Mouse (Mus musculus) mesoderm, embryonic 11.5 days (tissue): ENCODE results near the gene Cacnb4.
A peak's percentile ranks its signal among the peaks of the same experiment; 100 is the strongest.

ENCODE experiments used
- DNase-seq: peaks from one replicate; pipeline ENCODE4 v3.0.0-alpha.2; 2012; ENCODE audit warnings: low read depth, low spot score

The Cacnb4 gene

GRCm38 (mm10) chr2:52422871-52423610 lies 253.6 kb downstream of the Cacnb4 start:
- no peak for DNase-seq

GRCm38 (mm10) chr2:52421197-52421596 lies 255.4 kb downstream of the Cacnb4 start:
- DNase-seq: no peak

- DNase-seq: no peak
Measured at GRCm38 (mm10) chr2:52420001-52420710, 256.5 kb downstream of the Cacnb4 start.

GRCm38 (mm10) chr2:52419295-52419694 lies 257.3 kb downstream of the Cacnb4 start:
- no peak for DNase-seq

- no peak for DNase-seq
Measured at GRCm38 (mm10) chr2:52412524-52413037, 264.1 kb downstream of the Cacnb4 start.

- DNase-seq: no peak
Measured at GRCm38 (mm10) chr2:52406480-52406879, 270.2 kb downstream of the Cacnb4 start.

GRCm38 (mm10) chr2:52405238-52405637 lies 271.4 kb downstream of the Cacnb4 start:
- DNase-seq: no peak

GRCm38 (mm10) chr2:52394529-52394928 lies 282.1 kb downstream of the Cacnb4 start:
- DNase-seq: no peak

GRCm38 (mm10) chr2:52390415-52390975 lies 286.1 kb downstream of the Cacnb4 start:
- peak; percentile 16 for DNase-seq

GRCm38 (mm10) chr2:52389975-52390374 lies 286.7 kb downstream of the Cacnb4 start:
- DNase-seq: no peak

- DNase-seq: no peak
Measured at GRCm38 (mm10) chr2:52386451-52386850, 290.2 kb downstream of the Cacnb4 start.

GRCm38 (mm10) chr2:52386037-52386436 lies 290.6 kb downstream of the Cacnb4 start:
- no peak for DNase-seq

- no peak for DNase-seq
Measured at GRCm38 (mm10) chr2:52378848-52379261, 297.8 kb downstream of the Cacnb4 start.

GRCm38 (mm10) chr2:52378448-52378804 lies 298.2 kb downstream of the Cacnb4 start, which contains the start of gene Neb:
Gene Neb (minus strand): TSS chr2:52378474.
- DNase-seq: no peak
